Comparison of ENCODE assay signal across 34 mouse cellular contexts in the genomic region with DNA sequence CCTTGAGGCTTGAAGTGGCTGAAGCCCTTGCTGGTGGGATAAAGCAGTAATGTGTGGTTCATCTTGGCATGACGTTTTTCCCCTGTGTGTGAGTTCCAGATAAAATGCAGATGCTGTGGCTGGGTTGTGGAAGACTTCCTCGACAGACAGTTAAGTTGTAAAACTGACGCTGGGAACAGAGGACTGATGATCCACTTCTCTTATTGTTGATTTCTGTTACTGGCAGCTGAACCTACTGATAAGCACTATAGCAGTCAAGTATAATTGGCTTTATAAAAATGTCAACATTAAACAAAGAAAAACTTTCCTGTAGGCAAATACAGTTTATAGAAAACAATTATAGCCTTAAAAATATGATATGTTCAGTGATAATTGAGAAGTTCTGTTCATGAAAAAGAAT. TPM values are rescaled to one million over a fixed set of nuclear protein-coding genes. Genes with fewer than 3 reads are reported as not detected.
"Had no signal": no experiment of that assay in that cellular context is flagged by ENCODE, and none has a peak within 500 bp of the region (broad histone marks: within the 10 kb centered on the region; RNA-seq: fewer than 3 reads in every experiment).

No protein-coding gene starts in this region.

- DNase-seq: cerebellum, adult 8-10 months; cerebellum, adult 9-10 months; cerebellum, adult 9-11 months; cerebellum, postnatal 10 days; cerebellum, postnatal 14 days; cerebellum, postnatal 25 days; cerebellum, postnatal 36 days; embryo, embryonic 11 days; forebrain, postnatal 0 days; gastrocnemius, adult 2 months; gastrocnemius, postnatal 10 days; gastrocnemius, postnatal 14 days; gastrocnemius, postnatal 25 days; gastrocnemius, postnatal 36 days; heart, adult 11 months; heart, adult 18-20 months; heart, adult 2 months had no signal

- H3K9me3 ChIP-seq: embryonic facial prominence, embryonic 10.5 days; embryonic facial prominence, embryonic 12.5 days; embryonic facial prominence, embryonic 13.5 days; embryonic facial prominence, embryonic 15.5 days; forebrain, embryonic 10.5 days; forebrain, embryonic 12.5 days; forebrain, embryonic 13.5 days had no signal

- ATAC-seq: forebrain, embryonic 13.5 days; forebrain, embryonic 14.5 days; forebrain, embryonic 16.5 days; forebrain, postnatal 0 days had no signal

- H3K4me2 ChIP-seq: embryonic facial prominence, embryonic 12.5 days; embryonic facial prominence, embryonic 13.5 days; embryonic facial prominence, embryonic 15.5 days; forebrain, embryonic 12.5 days; forebrain, embryonic 13.5 days had no signal

- H3K27me3 ChIP-seq: embryonic facial prominence, embryonic 12.5 days; embryonic facial prominence, embryonic 13.5 days; embryonic facial prominence, embryonic 15.5 days; forebrain, embryonic 12.5 days; forebrain, embryonic 13.5 days had no signal

- H3K4me3 ChIP-seq: embryonic facial prominence, embryonic 10.5 days; embryonic facial prominence, embryonic 12.5 days; embryonic facial prominence, embryonic 13.5 days; embryonic facial prominence, embryonic 15.5 days; erythroblast, embryonic 14.5 days; forebrain, embryonic 10.5 days; forebrain, embryonic 12.5 days; forebrain, embryonic 13.5 days; gastrocnemius, adult 2 months; heart, adult 2 months had no signal

- H3K9ac ChIP-seq: embryonic facial prominence, embryonic 12.5 days; embryonic facial prominence, embryonic 13.5 days; embryonic facial prominence, embryonic 15.5 days; forebrain, embryonic 12.5 days; forebrain, embryonic 13.5 days; forebrain, postnatal 0 days had no signal

- H3K4me1 ChIP-seq: embryonic facial prominence, embryonic 15.5 days had no signal

- H3K27ac ChIP-seq: embryonic facial prominence, embryonic 10.5 days; embryonic facial prominence, embryonic 12.5 days; embryonic facial prominence, embryonic 13.5 days; embryonic facial prominence, embryonic 15.5 days; forebrain, embryonic 10.5 days; forebrain, embryonic 12.5 days; forebrain, embryonic 13.5 days; gastrocnemius, adult 2 months; heart, adult 2 months had no signal

- H3K36me3 ChIP-seq: embryonic facial prominence, embryonic 10.5 days; embryonic facial prominence, embryonic 12.5 days; embryonic facial prominence, embryonic 13.5 days; embryonic facial prominence, embryonic 15.5 days; forebrain, embryonic 10.5 days; forebrain, embryonic 12.5 days had no signal

RNA-seq across cellular contexts. Expression of a gene that starts 2.7 kb away (rescaled TPM):
- total RNA-seq: common myeloid progenitor, adult 5-6 weeks; gastrocnemius, adult 18-20 months; gastrocnemius, adult 2 months; gastrocnemius, adult 8-10 months; gastrocnemius, postnatal 10 days; gastrocnemius, postnatal 14 days; gastrocnemius, postnatal 25 days; gastrocnemius, postnatal 36 days; gastrocnemius, postnatal 4 days; granulocyte monocyte progenitor cell, adult 5-6 weeks; heart, adult 2 months; heart, adult 8-10 months had no signal
- polyA plus RNA-seq: embryonic facial prominence, embryonic 10.5 days; embryonic facial prominence, embryonic 12.5 days; embryonic facial prominence, embryonic 13.5 days; erythroblast, embryonic 14.5 days; forebrain, embryonic 11.5 days had no signal
